Mouse (Mus musculus): ENCODE data around the gene Tcea3. TPM values are rescaled to one million over a fixed set of nuclear protein-coding genes. Genes with fewer than 3 reads are reported as not detected.

Tcea3 gene
- total and polyA plus RNA-seq, 2 experiments from 2014 or later = 0.48 to 1.9 TPM

DNA sequence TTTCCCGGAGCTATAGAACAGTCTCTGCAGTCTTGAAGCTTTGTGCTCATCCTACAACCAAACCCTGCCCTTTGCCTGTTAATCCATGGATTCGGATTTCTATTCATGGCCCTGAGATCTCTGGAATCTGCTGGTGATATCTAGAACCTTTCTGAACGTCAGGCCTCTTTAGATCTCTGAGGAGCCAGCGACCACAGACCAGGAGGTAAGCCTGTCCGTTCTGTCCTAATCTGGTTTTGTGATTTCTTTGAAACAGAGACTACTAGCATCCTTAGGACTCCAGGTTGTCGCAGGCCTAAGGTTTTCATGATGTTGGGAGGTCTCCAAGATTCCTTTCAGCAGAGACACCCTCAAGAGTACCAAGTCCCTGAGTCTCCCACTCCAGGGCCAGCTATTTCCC, 37.4 kb downstream of the Tcea3 start:
- WGBS = 10% methylated on average over 6 of the region's 6 CpGs
- TF ChIP-seq CTCF (IDR thresholded peaks at IDR 0.05; ENCODE audit: low read depth) = no peak
- Histone ChIP-seq H3K9me3 (ENCODE audit: low read length) (no peaks in the 10 kb centered on the region), H3K27me3 (ENCODE audit: insufficient read depth, low read length) (no peaks in the 10 kb centered on the region), H3K4me1 (ENCODE audit: insufficient read depth) (peaks cover 24% of the 10 kb centered on the region), H3K27ac (ENCODE audit: low read depth, low read length) (peak overlapping the region; percentile 99), H3K36me3 (ENCODE audit: insufficient read depth) (peaks cover 16% of the 10 kb centered on the region; the same call in 1 of the 2 replicates), H3K4me3 (ENCODE audit: low read depth, low read length) (peak overlapping the region; percentile 79), H3K9ac (peak overlapping the region; percentile 74), H3K4me2 (ENCODE audit: low read depth) (peak overlapping the region; percentile 67)
- DNase-seq (no peak), ATAC-seq (peak; percentile 1; the same call in 1 of the 2 replicates)

DNA sequence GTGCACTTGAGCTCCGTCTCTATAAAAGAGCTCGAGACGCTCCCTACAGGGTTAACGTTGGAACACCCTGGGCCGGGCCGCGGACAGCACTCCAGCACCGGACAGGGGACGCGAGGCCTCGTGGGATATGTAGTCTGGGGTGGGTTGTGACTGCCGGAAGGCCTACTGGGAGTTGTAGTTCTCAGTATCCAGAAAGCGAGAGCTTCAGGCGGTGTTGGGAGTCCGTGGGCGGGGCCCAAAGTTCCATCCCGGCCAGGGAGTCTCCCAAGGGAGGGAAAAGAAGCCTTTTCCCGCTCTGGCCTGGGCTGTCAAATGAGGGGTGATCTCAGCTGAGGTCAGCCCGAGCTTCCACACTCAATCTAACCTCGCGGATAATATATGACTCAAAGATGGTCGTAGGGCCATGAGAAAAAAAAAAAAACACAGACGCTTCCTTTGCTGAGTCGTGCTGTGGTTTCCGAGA, 37.9 kb downstream of the Tcea3 start:
- Histone ChIP-seq H3K9ac (peak overlapping the region; percentile 74), H3K4me2 (ENCODE audit: low read depth) (peak overlapping the region; percentile 67), H3K36me3 (ENCODE audit: insufficient read depth) (peaks cover 21% of the 10 kb centered on the region), H3K9me3 (ENCODE audit: low read length) (no peaks in the 10 kb centered on the region), H3K27ac (ENCODE audit: low read depth, low read length) (peak overlapping the region; percentile 99), H3K27me3 (ENCODE audit: insufficient read depth, low read length) (no peaks in the 10 kb centered on the region), H3K4me1 (ENCODE audit: insufficient read depth) (peaks cover 24% of the 10 kb centered on the region), H3K4me3 (ENCODE audit: low read depth, low read length) (peak overlapping the region; percentile 79)
- WGBS = 0% methylated on average over 25 of the region's 25 CpGs
- peak; percentile 93 for ATAC-seq
- DNase-seq = peak; percentile 95
- no peak for TF ChIP-seq CTCF (IDR thresholded peaks at IDR 0.05; ENCODE audit: low read depth)

DNA sequence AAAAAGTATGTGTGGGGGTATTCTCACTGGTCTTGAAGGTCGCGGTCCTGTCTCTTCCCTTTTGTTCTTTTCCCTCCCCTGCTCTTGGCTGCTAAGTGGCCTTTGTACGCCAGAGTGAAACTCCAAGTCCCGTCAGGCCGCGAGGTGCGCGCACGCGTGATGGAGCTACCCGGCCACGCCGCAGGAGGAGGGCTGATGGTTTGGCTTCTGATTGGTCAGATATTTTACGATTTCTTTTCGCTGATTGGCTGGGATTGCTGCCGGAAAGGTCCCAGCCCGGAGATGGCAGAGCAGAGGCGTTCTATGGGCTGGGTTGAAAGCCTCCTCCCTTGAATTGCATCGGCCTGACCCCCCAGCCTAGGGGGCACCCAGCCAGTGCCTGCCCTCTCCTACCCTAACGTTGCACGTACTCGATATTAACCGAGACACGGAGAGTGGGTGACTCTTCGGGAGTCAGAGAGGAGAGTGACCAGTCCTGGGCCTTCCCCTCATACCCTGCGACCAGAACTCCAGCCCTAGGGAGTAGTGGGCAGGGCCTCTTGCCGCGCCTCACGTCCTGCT, 38.4 kb downstream of the Tcea3 start:
- WGBS = 4% methylated on average over 29 of the region's 29 CpGs
- ATAC-seq (peak; percentile 82), DNase-seq (peak; percentile 98)

DNA sequence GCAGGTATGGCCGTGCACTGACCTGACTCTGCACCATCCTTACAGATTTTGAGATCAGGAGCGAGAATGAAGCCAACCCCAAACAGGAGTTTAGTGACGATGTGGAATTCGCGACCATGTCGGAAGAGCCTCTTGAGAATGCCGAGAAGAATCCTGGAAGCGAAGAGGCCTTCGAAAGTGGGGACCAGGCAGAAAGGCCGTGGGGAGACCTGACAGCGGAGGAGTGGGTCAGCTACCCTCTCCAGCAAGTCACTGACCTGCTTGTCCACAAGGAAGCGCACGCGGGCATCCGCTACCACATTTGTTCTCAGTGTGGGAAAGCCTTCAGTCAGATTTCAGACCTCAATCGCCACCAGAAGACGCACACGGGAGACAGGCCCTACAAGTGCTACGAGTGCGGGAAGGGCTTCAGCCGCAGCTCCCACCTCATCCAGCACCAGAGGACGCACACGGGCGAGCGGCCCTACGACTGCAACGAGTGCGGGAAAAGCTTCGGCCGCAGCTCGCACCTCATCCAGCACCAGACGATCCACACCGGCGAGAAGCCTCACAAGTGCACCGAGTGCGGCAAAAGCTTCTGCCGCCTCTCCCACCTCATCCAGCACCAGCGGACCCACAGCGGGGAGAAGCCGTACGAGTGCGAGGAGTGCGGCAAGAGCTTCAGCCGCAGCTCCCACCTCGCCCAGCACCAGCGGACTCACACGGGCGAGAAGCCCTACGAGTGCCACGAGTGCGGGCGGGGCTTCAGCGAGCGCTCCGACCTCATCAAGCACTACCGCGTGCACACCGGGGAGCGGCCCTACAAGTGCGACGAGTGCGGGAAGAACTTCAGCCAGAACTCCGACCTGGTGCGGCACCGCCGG, 42.6 kb downstream of the Tcea3 start:
- no peak overlapping the region for H3K9ac ChIP-seq
- no peak overlapping the region for H3K27ac ChIP-seq (ENCODE audit: low read depth, low read length)
- peaks cover 61% of the 10 kb centered on the region for H3K36me3 ChIP-seq (ENCODE audit: insufficient read depth)
- DNase-seq (peak; percentile 35), ATAC-seq (no peak)
- WGBS = 41% methylated on average over 66 of the region's 66 CpGs
- H3K4me2 ChIP-seq (ENCODE audit: low read depth) = no peak overlapping the region
- no peaks in the 10 kb centered on the region for H3K9me3 ChIP-seq (ENCODE audit: low read length)
- H3K4me1 ChIP-seq (ENCODE audit: insufficient read depth) = peaks cover 8% of the 10 kb centered on the region
- no peak overlapping the region for H3K4me3 ChIP-seq (ENCODE audit: low read depth, low read length)
- H3K27me3 ChIP-seq (ENCODE audit: insufficient read depth, low read length) = no peaks in the 10 kb centered on the region
- no peak for TF ChIP-seq CTCF (IDR thresholded peaks at IDR 0.05; ENCODE audit: low read depth)

More for the DNA sequence above, 38.4 kb downstream of the Tcea3 start:
- H3K4me1 ChIP-seq (ENCODE audit: insufficient read depth) = peaks cover 24% of the 10 kb centered on the region
- H3K9ac ChIP-seq = peak overlapping the region; percentile 74
- H3K36me3 ChIP-seq (ENCODE audit: insufficient read depth) = peaks cover 26% of the 10 kb centered on the region
- peak overlapping the region; percentile 67 for H3K4me2 ChIP-seq (ENCODE audit: low read depth)
- H3K9me3 ChIP-seq (ENCODE audit: low read length) = no peaks in the 10 kb centered on the region
- H3K4me3 ChIP-seq (ENCODE audit: low read depth, low read length) = peak overlapping the region; percentile 79
- no peak; the same call in 1 of the 2 replicates for TF ChIP-seq CTCF (IDR thresholded peaks at IDR 0.05; ENCODE audit: low read depth)
- peak overlapping the region; percentile 99 for H3K27ac ChIP-seq (ENCODE audit: low read depth, low read length)
- no peaks in the 10 kb centered on the region for H3K27me3 ChIP-seq (ENCODE audit: insufficient read depth, low read length)

DNA sequence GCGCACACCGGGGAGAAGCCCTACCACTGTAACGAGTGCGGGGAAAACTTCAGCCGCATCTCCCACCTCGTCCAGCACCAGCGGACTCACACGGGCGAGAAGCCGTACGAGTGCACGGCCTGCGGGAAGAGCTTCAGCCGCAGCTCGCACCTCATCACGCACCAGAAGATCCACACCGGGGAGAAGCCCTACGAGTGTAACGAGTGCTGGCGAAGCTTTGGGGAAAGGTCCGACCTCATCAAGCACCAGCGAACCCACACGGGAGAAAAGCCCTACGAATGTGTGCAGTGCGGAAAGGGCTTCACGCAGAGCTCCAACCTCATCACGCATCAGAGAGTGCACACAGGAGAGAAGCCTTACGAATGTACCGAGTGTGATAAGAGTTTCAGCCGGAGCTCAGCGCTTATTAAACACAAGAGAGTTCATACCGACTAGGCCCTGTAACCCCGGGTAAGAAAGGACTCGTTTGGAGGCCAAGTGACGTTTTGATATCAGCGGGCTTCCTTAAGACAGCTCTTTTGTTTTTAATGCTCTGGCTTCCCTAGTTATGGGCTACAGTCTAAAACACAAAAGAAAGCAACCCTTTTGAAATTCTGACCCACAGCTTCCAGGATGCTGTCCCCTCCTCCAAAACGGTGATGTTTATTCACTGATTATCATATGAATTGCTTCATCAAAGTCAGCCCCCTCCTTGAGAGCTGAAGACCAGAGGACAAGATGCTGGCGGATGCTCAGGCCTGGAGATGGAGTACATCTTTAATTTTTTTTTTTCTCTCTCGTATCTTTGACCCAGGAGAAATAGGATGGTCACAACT, 43.5 kb downstream of the Tcea3 start:
- peak; percentile 33 for DNase-seq
- Histone ChIP-seq H3K27ac (ENCODE audit: low read depth, low read length) (no peak overlapping the region), H3K36me3 (ENCODE audit: insufficient read depth) (peaks cover 65% of the 10 kb centered on the region), H3K4me2 (ENCODE audit: low read depth) (no peak overlapping the region), H3K9me3 (ENCODE audit: low read length) (no peaks in the 10 kb centered on the region), H3K9ac (peak overlapping the region; percentile 28; the same call in 1 of the 2 replicates), H3K4me1 (ENCODE audit: insufficient read depth) (peaks cover 8% of the 10 kb centered on the region), H3K4me3 (ENCODE audit: low read depth, low read length) (no peak overlapping the region), H3K27me3 (ENCODE audit: insufficient read depth, low read length) (no peaks in the 10 kb centered on the region)
- ATAC-seq = no peak
- TF ChIP-seq CTCF (IDR thresholded peaks at IDR 0.05; ENCODE audit: low read depth) = no peak
- 38% methylated on average over 39 of the region's 39 CpGs for WGBS

- Histone ChIP-seq H3K9me3 (ENCODE audit: low read length) (no peaks in the 10 kb centered on the region), H3K27me3 (ENCODE audit: insufficient read depth, low read length) (no peaks in the 10 kb centered on the region), H3K4me1 (ENCODE audit: insufficient read depth) (peaks cover 4% of the 10 kb centered on the region), H3K27ac (ENCODE audit: low read depth, low read length) (no peak overlapping the region), H3K36me3 (ENCODE audit: insufficient read depth) (peaks cover 67% of the 10 kb centered on the region), H3K4me2 (ENCODE audit: low read depth) (no peak overlapping the region), H3K9ac (no peak overlapping the region), H3K4me3 (ENCODE audit: low read depth, low read length) (no peak overlapping the region)
- 90% methylated on average over 6 of the region's 6 CpGs for WGBS
- ATAC-seq = no peak
- no peak for TF ChIP-seq CTCF (IDR thresholded peaks at IDR 0.05; ENCODE audit: low read depth)
- no peak for DNase-seq
These were observed 44.2 kb downstream of the Tcea3 start for GRCm38 (mm10) chr4:136291692-136292091.
